Mouse (Mus musculus): Measurements from ENCODE around the gene Zfp664.

GRCm38 (mm10) chr5:124861463-124861862 lies 1.0 kb upstream of the Zfp664 start:
- no peak for TF ChIP-seq EP300 (optimal IDR thresholded peaks at IDR 0.05)
- TF ChIP-seq CTCF (IDR thresholded peaks at IDR 0.05; ENCODE audit: low read depth) = no peak

Data from stomach, postnatal 0 days (tissue).